Mouse (Mus musculus): ENCODE measurements around the gene Mroh3. TPM values are rescaled to one million over a fixed set of nuclear protein-coding genes. Genes with fewer than 3 reads are reported as not detected.

Mroh3 gene
- polyA plus RNA-seq (2014; fragmentation: Illumina TruSeq; extraction: RNeasy Lipid Tissue Mini Kit (QIAGEN cat#74804); ENCODE audit: low replicate concordance) = 1.3 TPM

DNA sequence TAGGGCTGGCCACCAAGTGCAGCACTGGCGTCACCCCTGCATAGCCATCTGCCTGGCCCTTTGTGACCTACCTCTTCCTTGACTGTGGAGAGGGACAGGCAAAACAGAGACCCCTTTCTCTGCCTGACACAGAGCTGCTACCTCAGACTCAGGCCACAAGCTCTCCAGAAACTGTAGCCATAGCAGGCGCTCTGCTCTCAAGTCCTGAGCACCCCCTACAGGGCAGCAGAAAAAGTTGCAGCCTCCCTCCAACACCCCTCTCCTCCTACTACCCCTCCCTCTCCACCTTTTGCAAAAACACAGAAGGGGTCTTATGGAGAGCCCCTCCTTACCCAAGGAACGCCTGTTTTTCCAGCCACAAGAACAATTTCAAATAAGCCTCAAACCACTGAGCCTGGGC is at the start of gene Mroh3:
Gene Mroh3 (minus strand): TSS at position 26 of the 400 bp plus-strand sequence.

GRCm38 (mm10) chr1:136260635-136261238 is 48.1 kb upstream of the Mroh3 start, which contains the start of gene Gpr25:
TSS of gene Gpr25 (minus strand) at chr1:136260873.

GRCm38 (mm10) chr1:136233892-136234594 is 21.4 kb upstream of the Mroh3 start, which contains the start of gene Inava:
TSS of gene Inava (minus strand) at chr1:136234264.

Other genes with a start within 250 kb of the Mroh3 start
- gene Igfn1, start 206.5 kb downstream of the Mroh3 start, polyA plus RNA-seq (2014; fragmentation: Illumina TruSeq; extraction: RNeasy Lipid Tissue Mini Kit (QIAGEN cat#74804); ENCODE audit: low replicate concordance) = not detected
- 0.63 TPM for gene Tmem9, start 204.7 kb downstream of the Mroh3 start, polyA plus RNA-seq (2014; fragmentation: Illumina TruSeq; extraction: RNeasy Lipid Tissue Mini Kit (QIAGEN cat#74804); ENCODE audit: low replicate concordance)
- not detected for gene Ascl5, start 162.0 kb downstream of the Mroh3 start, polyA plus RNA-seq (2014; fragmentation: Illumina TruSeq; extraction: RNeasy Lipid Tissue Mini Kit (QIAGEN cat#74804); ENCODE audit: low replicate concordance)
- not detected for gene Cacna1s, start 160.1 kb downstream of the Mroh3 start, polyA plus RNA-seq (2014; fragmentation: Illumina TruSeq; extraction: RNeasy Lipid Tissue Mini Kit (QIAGEN cat#74804); ENCODE audit: low replicate concordance)
- gene Kif21b, start 81.4 kb downstream of the Mroh3 start, polyA plus RNA-seq (2014; fragmentation: Illumina TruSeq; extraction: RNeasy Lipid Tissue Mini Kit (QIAGEN cat#74804); ENCODE audit: low replicate concordance) = 1.2 TPM
- gene Inava, start 21.4 kb upstream of the Mroh3 start, polyA plus RNA-seq (2014; fragmentation: Illumina TruSeq; extraction: RNeasy Lipid Tissue Mini Kit (QIAGEN cat#74804); ENCODE audit: low replicate concordance) = 1.7 TPM
- not detected for gene Gpr25, start 48.0 kb upstream of the Mroh3 start, polyA plus RNA-seq (2014; fragmentation: Illumina TruSeq; extraction: RNeasy Lipid Tissue Mini Kit (QIAGEN cat#74804); ENCODE audit: low replicate concordance)
- 7.7 TPM for gene Camsap2, start 133.3 kb upstream of the Mroh3 start, polyA plus RNA-seq (2014; fragmentation: Illumina TruSeq; extraction: RNeasy Lipid Tissue Mini Kit (QIAGEN cat#74804); ENCODE audit: low replicate concordance)
- gene Ddx59, start 202.4 kb upstream of the Mroh3 start, polyA plus RNA-seq (2014; fragmentation: Illumina TruSeq; extraction: RNeasy Lipid Tissue Mini Kit (QIAGEN cat#74804); ENCODE audit: low replicate concordance) = 0.71 TPM

Data from small intestine, adult 10 weeks (tissue).